Mouse (Mus musculus) CH12.LX (cell line): ENCODE results near the gene Cenpt.

Source experiments
- POLR2A ChIP-seq: IDR thresholded peaks from 2 replicates; pipeline ENCODE4 v1.6.1; 2011; ENCODE audit warnings: low read depth, mild to moderate bottlenecking, improper control_type of control experiment, low read length
- POLR2AphosphoS2 ChIP-seq: IDR thresholded peaks from 2 replicates; pipeline ENCODE4 v1.6.1; 2011; ENCODE audit warnings: low read depth, low read length, improper control_type of control experiment
- USF1 ChIP-seq: IDR thresholded peaks from 2 replicates; pipeline ENCODE4 v1.6.1; 2014; ENCODE audit warnings: low read depth, mild to moderate bottlenecking, inconsistent platforms, low read length, improper control_type of control experiment
- ZNF384 ChIP-seq: IDR thresholded peaks from 2 replicates; pipeline ENCODE4 v1.6.1; 2012; ENCODE audit warnings: low read depth, low read length, improper control_type of control experiment, inconsistent platforms

DNA sequence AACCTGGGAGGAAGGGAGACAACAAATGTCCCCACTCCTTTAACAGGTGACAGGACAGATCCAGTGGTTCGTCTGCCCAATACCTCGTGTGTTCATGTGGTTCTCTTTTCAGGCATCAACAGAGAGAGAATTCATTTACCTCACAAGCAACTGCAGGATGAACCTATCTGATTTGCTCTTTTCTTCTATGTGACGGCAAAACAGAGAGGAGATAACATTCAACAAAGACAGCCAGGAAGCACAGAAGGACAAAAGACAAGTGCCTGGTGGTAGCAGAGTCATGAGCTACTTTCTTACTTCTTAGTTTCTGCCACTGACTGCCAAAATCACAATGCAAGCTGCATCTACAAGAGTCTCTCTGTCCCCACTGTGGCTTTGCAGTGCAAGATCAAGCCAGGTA is 41.5 kb downstream of the Cenpt start:
- TF ChIP-seq POLR2A = no peak
- TF ChIP-seq ZNF384 = no peak
- TF ChIP-seq USF1 = no peak
- TF ChIP-seq POLR2AphosphoS2 = no peak
